Mouse (Mus musculus): ENCODE data around the gene Dync1li2. TPM values are rescaled to one million over a fixed set of nuclear protein-coding genes. Genes with fewer than 3 reads are reported as not detected.

Gene Dync1li2
- 45.0 TPM for polyA plus RNA-seq (2012; fragmentation: generic; extraction: Trizol)

GRCm38 (mm10) chr8:104442299-104443124 lies at the start of gene Dync1li2:
Dync1li2 (minus strand) TSS chr8:104443047.
- TF ChIP-seq TCF3 (IDR thresholded peaks at IDR 0.05; ENCODE audit: insufficient read length, low read depth) = peak; percentile 27
- peak; percentile 96 for TF ChIP-seq MAX (IDR thresholded peaks at IDR 0.05; ENCODE audit: low read depth)
- TF ChIP-seq POLR2AphosphoS2 (IDR thresholded peaks at IDR 0.05; ENCODE audit: insufficient read length, low read depth) = peak; percentile 69
- no peak for TF ChIP-seq REST (IDR thresholded peaks at IDR 0.05; ENCODE audit: insufficient read depth, insufficient read length)
- no peak for TF ChIP-seq E2F4 (IDR thresholded peaks at IDR 0.05; ENCODE audit: insufficient read depth)
- peak in 1 of 3 experiments; percentile 63 for TF ChIP-seq MYOG (IDR thresholded peaks at IDR 0.05; ENCODE audit: control insufficient read depth in 1 of 3, insufficient read depth in 1 of 3, insufficient read length in 2 of 3, low read depth in 2 of 3)
- TF ChIP-seq CEBPB (IDR thresholded peaks at IDR 0.05; ENCODE audit: insufficient read depth, poor library complexity, severe bottlenecking) = no peak
- no peak for TF ChIP-seq TCF12 (IDR thresholded peaks at IDR 0.05; ENCODE audit: insufficient read depth, poor library complexity, severe bottlenecking)
- TF ChIP-seq MYOD1 (IDR thresholded peaks at IDR 0.05; ENCODE audit: control insufficient read depth in 1 of 3, insufficient read length in 2 of 3, low read depth in 2 of 3) = peak in 1 of 3 experiments; percentile 43
- peak; percentile 79 for TF ChIP-seq POLR2A (IDR thresholded peaks at IDR 0.05; ENCODE audit: insufficient read length, low read depth)
- peaks cover 34% of the 10 kb centered on the region for H3K36me3 ChIP-seq (ENCODE audit: control insufficient read depth, insufficient read depth)
- peak within 1 kb of the TSS; percentile 86 for H3K4me3 ChIP-seq
- H3K27me3 ChIP-seq (ENCODE audit: control insufficient read depth, insufficient read depth, insufficient read length) = no peaks in the 10 kb centered on the region
- peak within 1 kb of the TSS; percentile 89 for H3K4me2 ChIP-seq (ENCODE audit: low read depth)
- H3ac ChIP-seq (ENCODE audit: control insufficient read depth, insufficient read length) = peak within 1 kb of the TSS; percentile 92
- H3K79me2 ChIP-seq (ENCODE audit: control insufficient read depth, insufficient read depth) = peaks cover 43% of the 10 kb centered on the region

GRCm38 (mm10) chr8:104479091-104479490 lies 36.2 kb upstream of the Dync1li2 start:
- no peak overlapping the region for H3K4me3 ChIP-seq
- no peaks in the 10 kb centered on the region for H3K27me3 ChIP-seq (ENCODE audit: control insufficient read depth, insufficient read depth, insufficient read length)
- no peak overlapping the region for H3K4me2 ChIP-seq (ENCODE audit: low read depth)
- no peak for TF ChIP-seq CEBPB (IDR thresholded peaks at IDR 0.05; ENCODE audit: insufficient read depth, poor library complexity, severe bottlenecking)
- no peak for TF ChIP-seq POLR2AphosphoS2 (IDR thresholded peaks at IDR 0.05; ENCODE audit: insufficient read length, low read depth)
- no peak for TF ChIP-seq E2F4 (IDR thresholded peaks at IDR 0.05; ENCODE audit: insufficient read depth)
- no peak overlapping the region for H3ac ChIP-seq (ENCODE audit: control insufficient read depth, insufficient read length)
- no peaks in the 10 kb centered on the region for H3K36me3 ChIP-seq (ENCODE audit: control insufficient read depth, insufficient read depth)
- no peaks in the 10 kb centered on the region for H3K79me2 ChIP-seq (ENCODE audit: control insufficient read depth, insufficient read depth)

- TF ChIP-seq MAX (IDR thresholded peaks at IDR 0.05; ENCODE audit: low read depth) (no peak), POLR2AphosphoS2 (IDR thresholded peaks at IDR 0.05; ENCODE audit: insufficient read length, low read depth) (no peak), MYOD1 (IDR thresholded peaks at IDR 0.05; ENCODE audit: control insufficient read depth in 1 of 3, insufficient read length in 2 of 3, low read depth in 2 of 3) (no peak), REST (IDR thresholded peaks at IDR 0.05; ENCODE audit: insufficient read depth, insufficient read length) (no peak), USF1 (IDR thresholded peaks at IDR 0.05; ENCODE audit: low read depth) (no peak), POLR2A (IDR thresholded peaks at IDR 0.05; ENCODE audit: insufficient read length, low read depth) (no peak), E2F4 (IDR thresholded peaks at IDR 0.05; ENCODE audit: insufficient read depth) (no peak), CEBPB (IDR thresholded peaks at IDR 0.05; ENCODE audit: insufficient read depth, poor library complexity, severe bottlenecking) (no peak), TCF3 (IDR thresholded peaks at IDR 0.05; ENCODE audit: insufficient read length, low read depth) (no peak), SRF (IDR thresholded peaks at IDR 0.05; ENCODE audit: control insufficient read depth, insufficient read length, low read depth) (no peak), TCF12 (IDR thresholded peaks at IDR 0.05; ENCODE audit: insufficient read depth, poor library complexity, severe bottlenecking) (no peak)
- H3K4me3 ChIP-seq = no peak overlapping the region
- no peak overlapping the region for H3K4me2 ChIP-seq (ENCODE audit: low read depth)
- no peak overlapping the region for H3ac ChIP-seq (ENCODE audit: control insufficient read depth, insufficient read length)
- H3K27me3 ChIP-seq (ENCODE audit: control insufficient read depth, insufficient read depth, insufficient read length) = peaks cover 7% of the 10 kb centered on the region
- no peaks in the 10 kb centered on the region for H3K79me2 ChIP-seq (ENCODE audit: control insufficient read depth, insufficient read depth)
- no peaks in the 10 kb centered on the region for H3K36me3 ChIP-seq (ENCODE audit: control insufficient read depth, insufficient read depth)
These were observed 29.6 kb upstream of the Dync1li2 start for GRCm38 (mm10) chr8:104472465-104472864.

GRCm38 (mm10) chr8:104467463-104467862 lies 24.6 kb upstream of the Dync1li2 start:
- Histone ChIP-seq H3K4me3 (no peak overlapping the region), H3K4me2 (ENCODE audit: low read depth) (no peak overlapping the region), H3ac (ENCODE audit: control insufficient read depth, insufficient read length) (no peak overlapping the region), H3K79me2 (ENCODE audit: control insufficient read depth, insufficient read depth) (no peaks in the 10 kb centered on the region), H3K36me3 (ENCODE audit: control insufficient read depth, insufficient read depth) (no peaks in the 10 kb centered on the region), H3K27me3 (ENCODE audit: control insufficient read depth, insufficient read depth, insufficient read length) (peaks cover 7% of the 10 kb centered on the region)
- TF ChIP-seq POLR2A (IDR thresholded peaks at IDR 0.05; ENCODE audit: insufficient read length, low read depth) (no peak), CEBPB (IDR thresholded peaks at IDR 0.05; ENCODE audit: insufficient read depth, poor library complexity, severe bottlenecking) (no peak)

GRCm38 (mm10) chr8:104452177-104452576 lies 9.3 kb upstream of the Dync1li2 start:
- H3K4me2 ChIP-seq (ENCODE audit: low read depth) = no peak overlapping the region
- H3K79me2 ChIP-seq (ENCODE audit: control insufficient read depth, insufficient read depth) = no peaks in the 10 kb centered on the region
- H3ac ChIP-seq (ENCODE audit: control insufficient read depth, insufficient read length) = no peak overlapping the region
- no peak for TF ChIP-seq CEBPB (IDR thresholded peaks at IDR 0.05; ENCODE audit: insufficient read depth, poor library complexity, severe bottlenecking)
- no peak for TF ChIP-seq REST (IDR thresholded peaks at IDR 0.05; ENCODE audit: insufficient read depth, insufficient read length)
- TF ChIP-seq MAX (IDR thresholded peaks at IDR 0.05; ENCODE audit: low read depth) = no peak
- no peak for TF ChIP-seq POLR2AphosphoS2 (IDR thresholded peaks at IDR 0.05; ENCODE audit: insufficient read length, low read depth)
- TF ChIP-seq POLR2A (IDR thresholded peaks at IDR 0.05; ENCODE audit: insufficient read length, low read depth) = no peak
- TF ChIP-seq MYOD1 (IDR thresholded peaks at IDR 0.05; ENCODE audit: control insufficient read depth in 1 of 3, insufficient read length in 2 of 3, low read depth in 2 of 3) = no peak
- H3K27me3 ChIP-seq (ENCODE audit: control insufficient read depth, insufficient read depth, insufficient read length) = no peaks in the 10 kb centered on the region
- no peak overlapping the region for H3K4me3 ChIP-seq
- no peaks in the 10 kb centered on the region for H3K36me3 ChIP-seq (ENCODE audit: control insufficient read depth, insufficient read depth)

All from myocyte (in vitro differentiated cells).